Mouse (Mus musculus): ENCODE data around the gene Gm28551.
"Not testable (repeated sequence)": the region's sequence is repeated elsewhere in the genome, so short reads cannot be mapped to it uniquely, and the experiment has no call there.

The Gm28551 gene

DNA sequence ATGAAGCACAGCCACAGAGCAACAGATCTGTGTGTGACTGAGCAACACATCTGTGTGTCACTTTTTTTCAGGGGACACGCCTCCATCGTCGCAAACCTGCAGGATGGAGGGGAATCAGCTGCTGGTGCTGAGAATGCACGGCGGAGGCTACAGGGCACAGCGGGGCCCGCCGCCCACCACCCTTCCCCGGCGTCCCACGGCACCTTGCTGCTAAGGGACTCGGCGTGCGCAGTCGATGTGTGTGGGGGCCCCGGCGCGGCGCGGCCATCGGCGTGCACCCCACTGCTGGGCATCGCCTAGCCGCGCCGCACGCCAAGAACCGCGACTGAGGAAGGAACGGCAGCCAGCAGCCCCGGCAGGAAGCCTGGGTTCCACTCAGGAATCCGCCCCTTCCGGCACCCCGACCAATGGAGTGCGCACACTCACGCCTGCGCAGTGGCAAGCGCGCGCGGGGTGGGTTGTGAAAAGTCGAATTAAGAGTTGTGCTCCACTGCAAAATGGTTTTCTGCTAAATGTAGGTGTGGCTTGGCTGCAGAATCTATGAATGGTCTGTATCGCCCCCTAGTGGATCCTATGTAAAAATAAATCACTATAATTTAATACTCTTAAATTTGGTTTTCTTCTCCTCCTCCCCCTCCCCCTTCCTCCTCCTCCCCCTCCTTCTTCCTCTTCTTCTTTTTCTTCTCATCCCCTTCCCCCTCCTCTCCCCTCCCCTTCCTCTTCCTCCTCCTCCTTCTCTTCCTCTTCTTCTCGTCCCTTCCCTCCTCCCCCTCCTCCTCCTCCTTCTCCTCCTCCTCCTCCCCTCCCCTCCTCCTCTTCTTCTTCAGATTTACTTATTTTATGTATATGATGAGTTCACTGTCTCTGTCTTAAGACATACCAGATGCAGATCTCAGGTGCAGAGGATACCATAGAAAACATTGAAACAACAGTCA, at the start of gene Gm28551, which contains the start of the genes Asdurf and Asnsd1:
Gene Gm28551 (minus strand): TSS at position 341 of the 935 bp plus-strand sequence.
Gene Asdurf (minus strand): TSS at position 293 of the 935 bp plus-strand sequence.
Gene Asnsd1 (minus strand): TSS at position 426 of the 935 bp plus-strand sequence.
- peak; percentile 97 to 98 for DNase-seq

DNA sequence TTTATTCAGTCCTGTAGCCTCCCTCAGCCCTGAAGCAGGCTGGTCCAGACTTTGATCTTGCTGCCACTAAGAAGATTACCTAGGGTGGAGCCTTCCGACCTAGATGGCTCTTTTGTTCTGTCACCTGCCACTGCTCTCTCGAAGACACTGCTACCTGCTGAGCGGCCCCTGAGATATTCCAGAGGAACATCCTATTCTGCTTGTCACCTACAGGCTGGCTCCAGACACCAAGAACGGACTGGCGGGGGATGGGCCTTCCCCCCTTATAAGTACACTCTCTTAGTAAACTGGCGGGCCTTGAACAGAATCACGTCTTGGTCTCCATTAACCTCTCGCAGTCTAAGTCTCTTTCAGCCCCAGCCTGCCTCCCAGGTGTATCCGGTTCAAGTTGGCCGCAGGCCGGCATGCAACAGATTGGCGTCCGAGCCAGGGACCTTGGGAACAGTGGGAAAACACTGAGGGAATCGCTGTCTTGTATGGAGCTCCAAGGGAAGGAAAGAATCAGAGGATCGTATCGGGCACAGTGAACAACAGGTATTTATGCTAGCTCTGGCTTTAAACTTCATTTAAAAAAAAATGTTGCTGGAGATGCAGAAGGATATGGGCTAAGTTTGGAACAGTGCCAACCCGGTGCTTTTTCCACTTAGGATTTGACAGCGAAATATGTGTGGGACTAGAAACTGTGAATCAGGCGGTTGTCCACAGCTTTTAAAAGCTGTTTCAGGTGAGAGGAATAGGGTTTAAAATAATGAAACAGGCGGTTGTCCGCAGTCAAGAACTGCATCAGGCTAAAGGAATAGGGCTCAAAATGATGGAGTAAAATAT, 41.7 kb upstream of the Gm28551 start:
- peak; percentile 31 to 50 for DNase-seq

DNA sequence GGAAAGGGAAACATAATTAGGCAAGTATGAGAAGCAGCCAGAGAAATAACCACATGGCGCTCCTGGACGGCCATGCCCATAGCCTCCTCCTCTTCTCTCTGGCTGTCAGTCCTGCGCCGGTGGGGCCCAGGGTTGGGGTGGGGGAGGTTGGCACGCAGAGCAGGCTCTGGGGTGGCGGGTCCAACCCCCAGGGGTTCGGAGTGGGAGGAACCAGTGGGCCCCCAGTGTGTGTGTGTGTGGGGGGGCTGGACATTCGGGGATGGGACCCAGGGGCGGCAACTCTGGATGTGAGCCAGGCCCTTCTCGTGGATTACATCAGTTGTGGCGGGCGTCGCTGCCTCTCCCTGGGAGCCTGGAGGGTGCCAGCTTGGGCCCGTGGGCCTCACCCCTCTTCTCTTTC, 36.3 kb upstream of the Gm28551 start:
- DNase-seq: peak; percentile 3 to 20

DNA sequence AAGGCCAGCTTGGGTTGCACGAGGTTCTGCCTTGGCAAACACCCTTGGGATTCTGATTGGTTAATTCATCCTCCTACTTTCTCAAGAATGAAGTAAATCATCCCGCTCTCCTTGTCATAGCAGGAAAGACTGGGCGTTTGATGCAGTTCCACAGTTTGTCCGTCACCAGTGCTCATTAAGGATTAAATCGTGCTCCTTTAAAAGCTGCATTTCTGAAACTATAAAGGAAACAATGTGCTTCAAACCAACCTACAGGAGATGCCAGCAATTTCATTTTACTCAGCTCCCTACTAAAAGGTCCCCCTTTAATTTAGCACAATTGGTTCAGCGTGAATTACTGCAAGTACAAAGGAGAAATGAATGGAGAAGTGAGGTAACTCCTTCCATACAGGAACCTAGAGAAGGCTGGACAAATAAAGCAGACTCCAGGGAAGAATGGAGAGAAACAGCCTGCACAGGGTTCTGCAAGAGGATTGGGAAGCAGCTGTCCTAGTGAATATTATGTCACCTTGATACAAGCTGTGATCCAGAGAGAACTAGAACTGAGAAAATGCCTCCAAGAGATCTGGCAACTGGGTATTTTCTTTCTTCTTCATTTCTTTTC, 31.7 kb upstream of the Gm28551 start:
- no peak for DNase-seq

DNA sequence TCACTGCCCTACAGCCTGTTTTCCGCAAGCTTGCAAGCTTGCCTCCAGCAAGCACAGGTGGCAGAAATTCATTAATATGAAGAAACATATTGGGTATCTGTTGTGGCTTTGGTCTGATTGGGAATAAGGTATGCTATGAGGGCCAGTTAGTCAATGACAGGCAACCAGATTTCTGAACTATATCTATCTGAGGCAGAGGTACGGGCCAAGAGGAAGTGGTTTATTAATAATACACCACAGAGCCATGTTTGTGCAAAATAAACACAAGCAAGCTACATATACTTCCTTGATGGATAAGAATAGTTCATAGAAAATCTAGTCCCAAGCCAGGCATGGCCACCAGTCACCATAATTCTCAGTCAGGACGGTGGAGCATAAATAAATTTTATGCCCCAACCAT, 25.3 kb upstream of the Gm28551 start:
- DNase-seq: no peak

DNA sequence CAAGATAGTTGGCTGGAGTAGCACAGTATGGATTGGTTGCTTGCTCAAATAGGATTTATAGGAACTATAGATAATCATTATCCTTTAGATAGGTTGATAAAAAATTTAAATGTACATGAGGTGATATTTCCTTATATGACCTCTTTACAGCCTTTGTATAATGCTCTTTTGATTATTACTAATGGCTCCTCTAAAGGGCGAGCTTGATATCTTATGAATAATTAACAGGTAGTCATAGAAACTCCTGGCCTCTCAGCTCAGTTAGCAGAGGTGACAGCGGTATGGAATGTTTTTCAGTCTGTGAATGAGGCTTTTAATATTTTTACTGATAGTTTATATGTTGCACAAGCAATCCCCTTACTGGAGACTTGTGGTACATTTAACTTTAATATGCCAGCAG, 23.5 kb upstream of the Gm28551 start:
- DNase-seq: not testable (repeated sequence)

DNA sequence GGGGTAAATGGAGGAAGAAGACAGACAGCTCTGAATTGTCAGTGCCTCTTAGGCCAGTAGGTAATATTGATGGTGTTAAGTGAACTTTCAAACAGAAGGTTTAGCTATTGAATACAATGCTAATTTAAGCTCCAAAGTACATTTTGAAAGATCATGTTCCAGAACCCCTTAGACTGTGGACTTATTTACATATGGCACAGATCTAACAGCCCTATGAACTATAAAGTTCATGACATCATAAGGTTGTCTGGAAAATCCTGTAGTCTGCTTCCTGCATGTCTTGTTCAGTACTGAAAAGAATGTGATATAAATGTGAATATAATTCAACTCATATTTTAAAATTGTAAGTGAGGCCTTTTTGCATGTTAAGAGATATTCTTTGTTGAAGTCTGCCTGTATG, 6.5 kb upstream of the Gm28551 start:
- DNase-seq: no peak

DNA sequence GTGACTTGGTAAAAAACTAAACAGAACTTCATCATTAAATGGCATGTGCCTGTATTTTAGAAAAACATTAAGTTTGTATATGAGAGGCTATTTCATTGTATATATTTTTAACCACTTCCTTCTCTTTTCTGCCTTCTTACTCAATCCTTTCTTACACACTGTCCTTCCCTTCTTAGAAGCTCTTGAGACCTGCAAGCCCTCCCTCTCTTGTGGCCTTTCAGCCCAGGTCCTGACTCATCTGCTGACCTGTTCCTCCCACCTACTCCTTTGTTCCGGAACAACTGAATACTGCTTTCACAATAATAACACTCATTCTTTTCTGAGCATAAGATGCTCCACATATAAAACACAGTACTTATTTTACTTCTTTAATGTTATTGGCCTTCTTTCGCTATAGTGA, 11.4 kb downstream of the Gm28551 start:
- no peak for DNase-seq

DNA sequence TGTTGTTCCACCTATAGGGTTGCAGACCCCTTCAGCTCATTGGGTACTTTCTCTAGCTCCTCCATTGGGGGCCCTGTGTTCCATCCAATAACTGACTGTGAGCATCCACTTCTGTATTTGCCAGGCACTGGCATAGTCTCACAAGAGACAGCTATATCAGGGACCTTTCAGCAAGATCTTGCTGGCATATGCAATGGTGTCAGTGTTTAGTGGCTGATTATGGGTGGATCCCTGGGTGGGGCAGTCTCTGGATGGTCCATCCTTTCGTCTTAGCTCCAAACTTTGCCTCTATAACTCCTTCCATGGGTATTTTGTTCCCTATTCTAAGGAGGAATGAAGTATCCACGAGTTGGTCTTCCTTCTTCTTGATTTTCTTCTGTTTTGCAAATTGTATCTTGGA, 15.1 kb downstream of the Gm28551 start:
- not testable (repeated sequence) for DNase-seq

DNA sequence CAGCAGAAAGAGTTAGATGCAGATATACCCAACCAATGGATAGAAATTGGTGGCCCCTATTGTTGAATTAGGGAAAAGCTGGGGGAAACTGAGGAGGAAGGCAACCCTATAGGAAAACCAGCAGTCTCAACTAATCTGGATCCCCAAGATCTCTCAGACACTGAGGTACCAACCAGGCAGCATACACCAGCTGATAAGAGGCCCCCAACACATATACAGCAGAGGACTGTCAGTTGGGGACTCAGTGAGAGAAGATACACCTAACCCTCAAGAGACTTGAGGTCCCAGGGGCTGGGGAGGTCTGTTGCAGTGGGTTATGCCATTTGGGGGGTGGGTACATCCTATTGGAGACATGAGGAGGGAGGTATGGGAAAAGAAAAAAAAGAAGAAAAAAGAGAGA, 17.0 kb downstream of the Gm28551 start:
- no peak for DNase-seq

DNA sequence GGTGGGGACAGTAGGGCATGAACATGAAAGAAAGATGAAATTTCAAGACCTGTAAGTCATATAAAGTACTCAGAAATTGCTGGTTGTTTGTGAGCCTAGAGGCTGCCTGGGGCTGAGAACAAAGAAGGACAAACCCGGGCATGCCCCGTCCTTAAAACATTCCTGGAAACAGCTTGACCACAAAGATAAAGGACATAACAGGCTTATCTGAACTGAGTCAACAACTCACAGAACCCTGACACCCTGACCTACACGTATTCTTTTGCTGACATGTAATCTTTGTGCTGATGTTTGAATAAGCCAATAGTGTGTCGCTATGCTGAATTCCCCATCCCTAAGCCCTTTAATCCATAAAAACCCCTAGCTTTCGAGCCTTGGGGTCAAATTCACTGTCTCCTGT, 18.9 kb downstream of the Gm28551 start:
- not testable (repeated sequence) for DNase-seq

DNA sequence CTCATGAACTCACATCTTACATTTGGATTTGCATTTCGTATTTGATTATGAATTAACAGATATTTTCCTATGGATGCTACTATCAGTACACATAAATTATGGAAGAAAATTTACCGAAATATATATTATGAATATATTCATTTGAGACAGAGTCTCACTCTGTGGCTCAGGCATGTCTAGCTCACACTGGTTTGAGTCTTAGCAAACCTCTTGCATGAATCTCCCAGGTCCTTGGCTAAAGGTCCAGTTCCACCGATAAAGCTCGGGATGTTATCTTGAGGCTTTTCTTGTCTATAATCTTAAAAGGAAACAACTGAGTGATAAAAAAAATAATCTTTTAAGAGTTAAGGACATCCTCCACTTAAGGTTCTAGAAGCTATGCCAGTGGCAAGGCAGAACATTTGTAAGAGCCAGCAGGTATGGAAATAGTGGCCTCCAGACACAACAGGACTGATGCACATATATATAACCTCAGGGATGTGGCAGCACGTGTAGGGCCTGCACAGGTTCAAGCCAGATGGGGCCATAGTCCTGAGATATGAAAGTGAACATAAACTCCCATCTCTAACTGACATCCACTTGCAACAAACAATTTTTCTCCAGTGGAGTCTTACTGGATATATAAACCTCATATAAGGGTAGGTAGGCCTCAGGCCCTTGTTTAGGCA, 27.5 kb downstream of the Gm28551 start:
- DNase-seq: no peak

DNA sequence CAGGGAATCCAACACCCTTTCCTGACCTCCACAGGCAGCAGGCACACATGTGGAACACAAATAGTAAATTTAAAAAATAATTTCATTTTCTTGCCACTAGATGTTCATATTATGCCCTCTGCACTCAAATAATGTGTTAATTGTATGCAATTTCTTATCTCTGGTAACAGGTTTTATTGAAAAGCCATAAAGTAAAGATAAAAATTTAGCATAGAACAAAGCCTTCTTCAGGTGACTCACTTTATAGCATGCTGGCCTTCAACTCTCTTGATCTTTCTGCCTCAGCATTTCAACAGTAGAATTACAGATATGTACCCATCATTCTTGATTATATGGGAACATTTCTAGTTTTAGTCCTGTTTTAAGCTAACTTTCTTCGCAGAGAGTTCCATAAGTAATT, 28.2 kb downstream of the Gm28551 start:
- no peak for DNase-seq

DNA sequence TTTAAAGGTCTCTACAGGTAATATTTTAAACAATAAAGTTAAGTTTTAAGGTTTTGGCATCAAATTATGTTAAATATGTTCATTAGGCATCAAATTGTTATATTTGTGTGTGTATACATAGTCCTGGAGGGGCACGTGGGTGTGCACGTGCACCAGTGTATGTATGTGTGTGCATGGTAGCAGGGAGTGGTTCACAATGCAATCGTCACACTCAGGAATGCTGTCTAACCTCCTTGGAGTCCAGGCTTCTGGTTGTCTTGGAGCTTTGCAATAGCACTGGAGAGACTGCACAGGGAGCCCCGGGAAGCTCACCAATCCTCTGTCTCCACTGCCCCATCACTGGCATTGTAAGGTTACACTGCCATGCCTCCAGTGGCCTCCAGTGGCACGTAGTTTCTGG, 29.2 kb downstream of the Gm28551 start:
- no peak for DNase-seq

DNA sequence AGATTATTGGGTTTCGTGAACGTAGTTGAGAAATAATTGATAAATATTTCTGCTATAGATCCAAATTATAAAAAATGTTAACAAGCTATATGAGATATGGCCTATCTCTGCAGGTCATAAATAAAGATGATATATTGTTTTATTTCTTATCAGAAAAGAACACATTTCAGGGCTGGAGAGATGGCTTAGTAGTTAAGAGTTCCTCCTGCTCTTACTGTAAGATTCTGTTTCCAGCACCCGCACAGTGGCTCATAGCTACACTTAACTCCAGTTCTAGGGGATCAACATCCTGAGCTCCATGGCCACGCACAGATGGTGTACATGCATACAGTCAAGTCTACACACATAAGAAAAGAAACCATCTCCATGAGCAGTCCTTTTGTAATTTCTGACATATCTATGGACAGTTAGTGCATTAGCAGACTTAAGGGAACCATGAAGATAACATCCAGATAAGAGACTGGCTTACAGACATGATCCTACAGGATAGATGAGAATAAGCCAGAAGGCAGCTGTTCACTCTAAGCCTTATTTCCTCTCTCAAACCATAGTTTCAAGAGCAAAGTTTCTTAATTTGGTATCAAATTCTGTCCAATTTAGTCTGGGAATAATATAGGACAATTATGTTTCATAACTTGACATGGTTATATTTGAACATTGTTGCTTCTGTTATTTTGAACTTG, 30.7 kb downstream of the Gm28551 start:
- DNase-seq: no peak

DNA sequence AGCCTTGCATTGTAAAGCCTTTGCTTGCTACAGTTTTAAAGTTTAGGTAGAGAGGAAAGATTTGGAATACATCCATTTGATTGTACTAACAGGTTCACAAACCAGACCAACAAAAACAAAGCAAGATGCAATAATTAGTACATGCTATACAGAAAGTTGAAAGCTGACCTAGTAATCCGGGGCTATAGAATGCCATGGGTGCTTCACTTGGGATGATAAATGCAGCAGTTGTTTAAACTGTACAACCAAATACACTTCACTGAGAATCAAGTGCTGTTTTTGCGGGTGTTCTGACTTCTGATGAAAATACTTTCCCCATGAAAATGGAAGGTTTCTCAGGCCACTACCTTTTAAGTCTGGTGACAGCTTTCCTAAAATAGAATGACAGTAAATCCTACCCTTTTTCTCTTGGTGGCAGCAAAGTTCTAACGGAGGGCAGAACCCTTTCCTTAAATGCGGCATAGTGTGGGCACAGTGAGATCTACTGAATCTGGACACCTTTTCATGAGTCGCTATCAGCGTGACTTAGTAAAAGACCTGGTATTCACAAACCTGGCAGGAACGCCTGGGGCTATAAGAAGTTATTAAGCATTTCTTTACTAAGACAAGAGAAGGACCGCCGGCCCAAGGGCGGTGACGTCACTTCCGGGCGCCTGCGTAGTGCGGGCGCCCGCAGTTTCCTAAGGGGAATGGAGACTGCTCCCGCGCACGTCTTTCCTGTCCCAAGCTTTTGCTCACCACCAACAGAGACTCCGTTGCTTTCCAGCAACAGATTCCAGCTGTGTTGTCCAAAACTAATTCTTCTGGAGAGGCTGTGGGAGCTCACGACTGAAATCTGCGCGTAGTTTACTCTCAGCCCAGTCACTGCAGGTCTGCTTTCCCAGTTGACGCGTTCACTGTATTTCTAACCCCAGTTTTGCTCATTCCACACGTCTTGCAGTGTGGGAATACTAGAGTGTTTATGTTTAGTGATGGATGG, 39.2 kb downstream of the Gm28551 start, which contains the start of gene Osgepl1:
Gene Osgepl1 (plus strand): TSS at position 636 of the 979 bp plus-strand sequence.
- peak; percentile 90 to 92 for DNase-seq

DNA sequence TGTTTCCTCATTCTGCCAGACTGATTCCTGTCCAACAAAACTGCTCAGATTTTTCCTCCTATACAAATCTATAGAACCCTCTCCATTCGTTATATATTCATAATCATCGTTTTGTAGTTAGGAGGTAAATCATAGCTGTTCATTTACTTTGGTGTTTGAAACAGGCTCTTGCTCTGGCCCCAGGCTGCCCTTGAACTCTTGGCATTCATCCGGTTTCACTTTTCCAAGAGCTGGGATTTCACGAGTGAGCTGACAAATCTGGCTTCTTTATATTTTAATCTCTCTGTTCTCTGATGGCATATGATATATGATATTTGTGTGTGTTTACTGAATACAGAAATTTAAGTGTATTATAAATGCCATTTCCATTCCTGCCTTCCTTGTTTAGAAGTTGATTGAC, 52.0 kb downstream of the Gm28551 start:
- DNase-seq: no peak

DNA sequence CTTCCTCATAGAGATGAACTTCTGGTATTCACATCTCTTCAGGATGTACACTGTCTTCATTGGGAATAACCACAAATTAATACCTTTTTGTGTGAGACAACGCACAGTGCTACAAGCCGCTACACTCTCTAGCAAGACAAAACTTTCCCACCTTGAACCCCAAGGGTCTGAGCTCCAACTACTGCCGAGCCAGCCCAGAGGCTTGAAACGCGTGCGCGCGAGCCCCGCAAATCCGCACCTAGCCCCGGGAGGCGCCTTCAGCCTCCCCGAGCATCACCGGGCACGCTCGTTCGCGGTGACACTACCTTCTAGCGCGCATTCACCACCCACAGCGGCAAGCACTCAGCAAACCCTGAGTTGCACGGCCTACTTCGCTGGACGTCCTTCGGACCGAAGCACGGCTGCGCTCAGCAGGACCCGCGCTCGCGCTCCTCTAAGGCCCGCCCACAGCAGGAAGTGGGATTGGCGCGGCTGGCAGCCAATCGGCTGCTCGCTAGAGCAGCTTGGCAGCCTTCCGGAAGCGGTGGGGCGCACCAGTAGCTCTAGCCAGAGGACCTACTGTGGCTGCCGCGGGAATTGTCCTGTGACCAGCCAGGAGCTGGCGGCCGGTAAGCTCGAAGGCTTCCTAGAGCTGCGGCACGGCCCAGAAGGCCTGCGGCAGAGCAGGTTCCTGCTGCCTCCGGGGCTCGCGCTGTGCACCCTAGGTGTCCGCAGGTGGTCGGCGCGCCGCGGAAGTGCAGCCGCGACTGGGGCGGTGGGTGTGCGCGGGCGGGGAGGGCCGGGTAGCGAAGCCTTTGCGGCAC, 55.7 kb downstream of the Gm28551 start, which contains the start of the genes Pms1, Ormdl1 and Gm28778:
Gene Pms1 (minus strand): TSS at position 438 of the 803 bp plus-strand sequence.
Gene Ormdl1 (plus strand): TSS at position 515 of the 803 bp plus-strand sequence.
Gene Gm28778 (plus strand): TSS at position 531 of the 803 bp plus-strand sequence.
- peak; percentile 97 to 98 for DNase-seq

DNA sequence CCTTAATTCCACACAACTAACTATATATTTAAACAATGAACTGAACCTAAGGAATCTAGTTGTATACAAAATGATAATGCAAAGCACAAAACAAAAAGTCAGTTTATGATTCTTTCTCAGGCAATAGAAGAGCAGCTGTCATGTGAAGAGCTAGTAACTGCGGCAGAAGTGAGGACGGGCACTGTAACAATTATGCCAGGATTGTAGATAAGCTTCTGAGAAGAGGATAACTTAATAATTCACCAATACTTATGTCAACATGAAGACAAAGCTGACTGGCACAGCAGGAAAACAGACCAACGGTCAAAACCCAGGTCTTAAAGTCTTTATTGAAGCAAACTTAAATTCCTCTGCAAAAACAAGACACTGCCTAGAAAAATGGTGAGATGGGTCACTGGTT, 61.3 kb downstream of the Gm28551 start:
- no peak for DNase-seq
